Mouse (Mus musculus): ENCODE results near the gene Hsd17b12.

Hsd17b12 gene

GRCm38 (mm10) chr2:94040391-94041125 is 117.2 kb downstream of the Hsd17b12 start:
- in situ Hi-C loops (cut with MboI; ENCODE audit: low pct_unique_long_range_greater_than_20kb in 1 of 2, low sequenced_read_pairs in 2 of 2, unreplicated experiment in 1 of 2): no loop called here

- in situ Hi-C loops (cut with MboI; ENCODE audit: low pct_unique_long_range_greater_than_20kb in 1 of 2, low sequenced_read_pairs in 2 of 2, unreplicated experiment in 1 of 2): no loop called here
Measured at GRCm38 (mm10) chr2:94035428-94036331, 122.1 kb downstream of the Hsd17b12 start.

GRCm38 (mm10) chr2:94030602-94031001 is 127.2 kb downstream of the Hsd17b12 start:
- in situ Hi-C loops (cut with MboI; ENCODE audit: low pct_unique_long_range_greater_than_20kb in 1 of 2, low sequenced_read_pairs in 2 of 2, unreplicated experiment in 1 of 2): no loop called here

GRCm38 (mm10) chr2:94024637-94025036 is 133.1 kb downstream of the Hsd17b12 start:
- in situ Hi-C loops (cut with MboI; ENCODE audit: low pct_unique_long_range_greater_than_20kb in 1 of 2, low sequenced_read_pairs in 2 of 2, unreplicated experiment in 1 of 2): no loop called here

DNA sequence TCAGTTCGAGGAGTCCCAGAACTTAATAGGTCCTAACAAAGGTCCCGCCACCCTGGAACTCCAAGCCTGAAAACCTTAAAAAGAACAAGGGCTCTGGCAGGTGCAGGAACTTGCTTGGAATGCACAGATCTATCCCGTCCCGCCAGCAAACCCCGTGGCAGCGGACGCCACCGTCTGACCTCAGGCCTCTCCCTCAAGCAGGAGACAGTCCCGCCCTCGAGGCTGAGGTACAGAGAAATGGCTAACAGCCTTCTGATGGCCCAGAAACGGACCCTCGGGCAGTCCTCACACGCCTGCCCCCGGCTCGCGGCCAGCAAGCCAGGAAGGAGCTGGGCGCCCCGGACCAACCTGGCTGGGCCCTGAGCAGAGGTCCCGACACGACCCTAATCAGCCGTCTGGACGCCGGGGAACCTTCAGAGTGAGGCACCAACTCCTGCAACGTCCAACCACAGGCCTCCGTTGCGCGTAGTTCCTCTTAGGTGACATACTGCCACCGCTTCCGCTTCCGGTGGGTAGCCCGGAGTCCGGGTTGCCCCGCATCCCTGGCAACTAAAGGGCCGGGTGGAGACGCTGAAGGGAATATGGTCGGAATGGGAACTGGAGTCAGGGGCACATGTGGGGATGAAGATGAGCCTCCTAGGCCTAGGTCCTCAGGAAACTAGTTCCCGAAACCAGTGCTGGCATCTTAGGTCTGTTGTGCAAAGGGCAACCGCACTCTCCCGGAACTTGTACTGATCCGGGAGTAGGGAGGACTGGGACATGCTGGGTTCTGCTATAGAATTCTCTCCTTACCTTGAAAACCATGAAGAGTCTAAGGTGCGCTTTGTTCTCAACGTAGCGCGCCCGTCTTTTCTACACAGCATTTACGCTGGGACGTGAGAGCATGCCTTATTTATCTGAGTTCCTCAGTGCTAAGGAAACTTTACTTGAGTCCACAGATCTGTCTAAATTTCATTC is 147.2 kb downstream of the Hsd17b12 start, which contains the start of gene Alkbh3:
Gene Alkbh3, minus strand, starts transcription at position 473 of the 957 bp plus-strand sequence.
- in situ Hi-C loops (cut with MboI; ENCODE audit: low pct_unique_long_range_greater_than_20kb in 1 of 2, low sequenced_read_pairs in 2 of 2, unreplicated experiment in 1 of 2): no loop called here

- in situ Hi-C loops (cut with MboI; ENCODE audit: low pct_unique_long_range_greater_than_20kb in 1 of 2, low sequenced_read_pairs in 2 of 2, unreplicated experiment in 1 of 2): loop anchor here in 1 of 2 experiments (10.0 kb wide), 1 partner anchor 128 kb away; no protein-coding TSS in a partner anchor
Measured at GRCm38 (mm10) chr2:94002331-94002730, 155.4 kb downstream of the Hsd17b12 start.

- in situ Hi-C loops (cut with MboI; ENCODE audit: low pct_unique_long_range_greater_than_20kb in 1 of 2, low sequenced_read_pairs in 2 of 2, unreplicated experiment in 1 of 2): loop anchor here in 1 of 2 experiments (10.0 kb wide), 1 partner anchor 127 kb away; no protein-coding TSS in a partner anchor
Measured at GRCm38 (mm10) chr2:94001918-94002317, 155.8 kb downstream of the Hsd17b12 start.

GRCm38 (mm10) chr2:94001411-94001810 is 156.4 kb downstream of the Hsd17b12 start:
- in situ Hi-C loops (cut with MboI; ENCODE audit: low pct_unique_long_range_greater_than_20kb in 1 of 2, low sequenced_read_pairs in 2 of 2, unreplicated experiment in 1 of 2): loop anchor here in 1 of 2 experiments (10.0 kb wide), 1 partner anchor 127 kb away; no protein-coding TSS in a partner anchor

DNA sequence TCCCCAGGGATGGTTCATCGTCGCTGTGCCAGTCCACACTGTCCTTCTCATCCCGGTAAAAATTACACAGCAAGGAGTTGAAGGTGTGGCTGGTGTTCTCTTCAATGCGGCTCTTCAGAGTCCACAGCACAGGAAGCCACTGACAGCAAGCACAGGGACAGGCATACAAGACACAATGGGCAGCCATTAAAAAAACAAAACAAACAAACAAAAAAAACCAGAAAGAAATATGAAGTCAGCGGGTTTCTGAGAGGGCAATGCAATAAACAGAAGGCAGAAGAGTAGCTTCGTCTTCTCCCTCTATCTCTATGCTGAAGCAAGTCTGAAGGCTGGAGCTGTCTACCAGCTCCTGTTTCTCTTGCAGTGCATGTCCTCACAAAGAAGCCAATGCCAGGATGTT is 161.5 kb downstream of the Hsd17b12 start, which contains the start of gene Gm27027:
Gene Gm27027, minus strand, starts transcription at position 101 of the 400 bp plus-strand sequence.
- in situ Hi-C loops (cut with MboI; ENCODE audit: low pct_unique_long_range_greater_than_20kb in 1 of 2, low sequenced_read_pairs in 2 of 2, unreplicated experiment in 1 of 2): no loop called here

DNA sequence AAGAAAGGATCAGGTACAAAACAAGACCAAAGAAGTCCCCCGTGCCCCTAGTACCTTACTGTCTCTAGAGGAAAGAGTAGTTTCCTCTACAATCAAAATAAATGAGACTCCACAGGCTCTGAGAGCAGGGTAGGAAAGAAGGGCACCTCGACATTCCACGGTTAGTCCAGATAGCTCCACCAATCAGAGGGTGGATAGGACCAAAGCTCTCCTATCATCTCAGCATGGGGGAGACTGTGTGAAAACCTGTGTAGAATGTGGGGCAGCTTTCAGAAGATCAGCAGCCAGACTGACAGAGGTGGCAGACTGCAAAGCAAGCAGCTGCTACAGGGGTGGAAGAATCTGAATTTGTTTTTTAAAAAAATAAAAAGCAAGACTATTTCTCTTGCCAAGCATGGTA is 165.0 kb downstream of the Hsd17b12 start:
- in situ Hi-C loops (cut with MboI; ENCODE audit: low pct_unique_long_range_greater_than_20kb in 1 of 2, low sequenced_read_pairs in 2 of 2, unreplicated experiment in 1 of 2): no loop called here

DNA sequence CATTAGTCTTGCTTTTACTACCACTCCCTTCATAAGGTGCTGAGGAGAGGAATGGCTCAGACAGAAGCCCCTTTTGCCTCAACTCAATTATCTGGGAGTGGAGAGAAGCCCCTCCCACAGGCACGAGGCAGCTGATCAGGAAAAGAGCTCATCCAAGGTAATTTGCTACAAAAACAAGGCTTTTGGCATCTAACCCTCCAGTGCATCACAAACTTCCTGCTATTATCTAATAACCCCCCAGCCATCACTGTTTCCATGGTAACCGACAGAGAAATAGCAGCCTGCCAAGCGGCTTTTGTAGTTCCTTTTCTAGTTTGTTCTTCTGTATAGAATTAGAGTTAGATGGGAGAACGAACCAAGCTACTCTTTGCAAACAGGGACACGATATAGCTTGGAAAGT is 165.5 kb downstream of the Hsd17b12 start:
- in situ Hi-C loops (cut with MboI; ENCODE audit: low pct_unique_long_range_greater_than_20kb in 1 of 2, low sequenced_read_pairs in 2 of 2, unreplicated experiment in 1 of 2): no loop called here

DNA sequence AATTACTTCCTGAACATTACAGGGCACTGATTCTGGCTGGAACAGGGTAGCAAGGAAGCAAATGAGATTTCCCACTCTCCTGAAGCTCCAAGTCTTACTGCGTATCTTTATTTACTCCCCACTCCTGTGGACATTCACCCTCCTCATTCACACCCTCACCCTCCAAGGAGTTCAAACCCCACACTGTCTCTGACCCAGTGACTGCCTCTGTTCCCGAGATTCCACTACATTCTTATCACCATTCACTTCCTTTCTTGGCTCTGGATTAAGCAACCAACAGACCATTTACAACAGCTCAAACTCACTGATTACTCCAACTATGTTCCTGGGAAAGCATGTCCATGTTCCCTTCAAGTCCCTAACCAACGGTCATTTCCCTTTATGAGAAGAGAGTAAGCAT is 166.4 kb downstream of the Hsd17b12 start:
- in situ Hi-C loops (cut with MboI; ENCODE audit: low pct_unique_long_range_greater_than_20kb in 1 of 2, low sequenced_read_pairs in 2 of 2, unreplicated experiment in 1 of 2): no loop called here

- in situ Hi-C loops (cut with MboI; ENCODE audit: low pct_unique_long_range_greater_than_20kb in 1 of 2, low sequenced_read_pairs in 2 of 2, unreplicated experiment in 1 of 2): no loop called here
Measured at GRCm38 (mm10) chr2:93988440-93988839, 169.3 kb downstream of the Hsd17b12 start.
